Comparison of ENCODE assay signal across 8 mouse cellular contexts in the genomic region with DNA sequence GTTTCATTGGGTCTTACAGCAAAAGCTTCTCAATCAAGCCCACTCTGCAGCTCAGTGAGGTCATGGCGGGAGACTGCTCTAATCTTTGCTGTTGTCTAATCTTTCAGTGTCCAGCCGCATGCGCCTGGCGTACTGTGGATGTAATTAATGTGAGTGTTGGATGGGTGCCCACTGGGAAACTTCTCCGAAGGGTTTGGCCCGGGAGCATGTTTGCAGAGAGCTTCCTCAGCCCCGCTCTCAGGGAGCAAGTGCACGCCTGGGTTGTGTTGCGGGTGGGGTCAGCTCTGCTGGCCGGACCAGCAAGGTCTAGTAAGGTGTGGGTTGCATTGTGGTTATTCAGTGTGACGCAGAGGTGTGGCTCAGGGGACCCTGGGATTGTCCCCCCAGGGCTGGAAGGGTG. TPM values are rescaled to one million over a fixed set of nuclear protein-coding genes. Genes with fewer than 3 reads are reported as not detected.
A peak's percentile ranks its signal among the peaks of the same experiment; 100 is the strongest.
DNase-seq lines count a peak whose midpoint lies in the region; ATAC-seq and TF ChIP-seq lines count a peak whose summit lies in the region.
"Had no signal": no experiment of that assay in that cellular context is flagged by ENCODE, and none has a peak within 500 bp of the region (broad histone marks: within the 10 kb centered on the region; RNA-seq: fewer than 3 reads in every experiment).

No protein-coding gene starts in this region.

- DNase-seq in urinary bladder, postnatal 25 days (ENCODE audit: low spot score) = peak; percentile 39
- DNase-seq in urinary bladder, postnatal 10 days (ENCODE audit: low spot score) = no peak
- DNase-seq in kidney, postnatal 14 days = peak; percentile 85
- DNase-seq in frontal cortex, postnatal 36 days (ENCODE audit: low spot score in 2 of 2) = no peak

- TF ChIP-seq POLR2A in small intestine, adult 2 months (IDR thresholded peaks at IDR 0.05; ENCODE audit: low read depth, low read length) = no peak

- 0 out of 2 replicates have a peak, but pooled peaks have one; percentile 13 for TF ChIP-seq CTCF in small intestine, adult 2 months (IDR thresholded peaks at IDR 0.05; ENCODE audit: extremely low read depth, insufficient read length, insufficient replicate concordance, low read depth, low read length)

- no peaks in the 10 kb centered on the region for H3K9me3 ChIP-seq in heart, embryonic 12.5 days (replicated peaks)
- H3K9me3 ChIP-seq: neural tube, embryonic 12.5 days had no signal

- no peaks in the 10 kb centered on the region for H3K27me3 ChIP-seq in heart, embryonic 12.5 days (replicated peaks)
- no peaks in the 10 kb centered on the region for H3K27me3 ChIP-seq in small intestine, adult 2 months (ENCODE audit: control insufficient read depth, insufficient read depth, low read length)
- H3K27me3 ChIP-seq: neural tube, embryonic 12.5 days had no signal

- 0 out of 2 replicates have a peak, but pooled peaks cover 6% of the 10 kb centered on the region for H3K36me3 ChIP-seq in heart, embryonic 12.5 days
- H3K36me3 ChIP-seq in small intestine, adult 2 months (ENCODE audit: control insufficient read depth, insufficient read depth, low read length) = peaks cover 3% of the 10 kb centered on the region; the same call in 1 of the 2 replicates
- H3K36me3 ChIP-seq: neural tube, embryonic 12.5 days had no signal

- H3K4me3 ChIP-seq in heart, embryonic 12.5 days = no peak overlapping the region
- peak overlapping the region; percentile 35; the same call in 1 of the 2 replicates for H3K4me3 ChIP-seq in small intestine, adult 2 months (ENCODE audit: low read depth, low read length)
- H3K4me3 ChIP-seq: neural tube, embryonic 12.5 days had no signal

- peak; percentile 68 for ATAC-seq in heart, embryonic 12.5 days (ENCODE audit: insufficient number of reproducible peaks, low FRiP score)
- no peak for ATAC-seq in frontal cortex, adult (ENCODE audit: low TSS enrichment)

- peak overlapping the region; percentile 3; the same call in 1 of the 2 replicates for H3K27ac ChIP-seq in heart, embryonic 12.5 days (ENCODE audit: poor library complexity, severe bottlenecking)
- peak overlapping the region; percentile 93 for H3K27ac ChIP-seq in small intestine, adult 2 months (ENCODE audit: insufficient read depth, low read depth, low read length)
- H3K27ac ChIP-seq: neural tube, embryonic 12.5 days had no signal

- peaks cover 67% of the 10 kb centered on the region for H3K4me1 ChIP-seq in heart, embryonic 12.5 days (replicated peaks)
- peaks cover 49% of the 10 kb centered on the region for H3K4me1 ChIP-seq in small intestine, adult 2 months (ENCODE audit: control insufficient read depth, insufficient read depth, insufficient read length, low read length)

- H3K4me2 ChIP-seq in heart, embryonic 12.5 days = peak overlapping the region; percentile 33
- H3K4me2 ChIP-seq: neural tube, embryonic 12.5 days had no signal

- 32% methylated on average over 11 of the region's 11 CpGs for WGBS in heart, embryonic 12.5 days
- WGBS in small intestine, adult 2 months = 8% methylated on average over 11 of the region's 11 CpGs

- H3K9ac ChIP-seq in heart, embryonic 12.5 days = no peak overlapping the region
- H3K9ac ChIP-seq: neural tube, embryonic 12.5 days had no signal

RNA-seq across cellular contexts. Expression of a gene that starts 27.6 kb away (rescaled TPM):
- 13.5 and 13.7 TPM in 2 replicates for polyA plus RNA-seq in heart, embryonic 12.5 days (2016; fragmentation: Nextera tagmentation; extraction: Ambion mirVana)
- polyA plus RNA-seq in small intestine, adult 2 months (2012; rRNA removed) = 34.9 and 67.9 TPM in 2 replicates

Comparison
In these comparisons a context has a peak if more than half of its experiments do, and no peak if none do; other contexts are left out.
1. DNase-seq: peak in urinary bladder, postnatal 25 days (single experiment) and kidney, postnatal 14 days (single experiment); none in urinary bladder, postnatal 10 days (single experiment) and frontal cortex, postnatal 36 days (0 of 2).